Mouse (Mus musculus): ENCODE measurements around the gene Tmem217.

- TF ChIP-seq POLR2A (IDR thresholded peaks at IDR 0.05; ENCODE audit: borderline replicate concordance, control insufficient read depth, low read depth, low read length): no peak
- TF ChIP-seq CTCF (IDR thresholded peaks at IDR 0.05; ENCODE audit: control insufficient read depth, insufficient read depth, low read length): no peak
Measured at GRCm38 (mm10) chr17:29510691-29511090, 41.5 kb downstream of the Tmem217 start.

Measured in bone marrow, adult 2 months (tissue).